Mouse (Mus musculus) c-Kit-negative CD71-positive TER-119-positive erythroid progenitor cells, embryonic 14.5 days (primary cell): ENCODE data around the gene Rnf183.

Experiments used
- DNase-seq: peaks from one replicate; pipeline ENCODE4 v3.0.0-alpha.2; 2013; ENCODE audit warnings: low read depth, low spot score

The Rnf183 gene

DNA sequence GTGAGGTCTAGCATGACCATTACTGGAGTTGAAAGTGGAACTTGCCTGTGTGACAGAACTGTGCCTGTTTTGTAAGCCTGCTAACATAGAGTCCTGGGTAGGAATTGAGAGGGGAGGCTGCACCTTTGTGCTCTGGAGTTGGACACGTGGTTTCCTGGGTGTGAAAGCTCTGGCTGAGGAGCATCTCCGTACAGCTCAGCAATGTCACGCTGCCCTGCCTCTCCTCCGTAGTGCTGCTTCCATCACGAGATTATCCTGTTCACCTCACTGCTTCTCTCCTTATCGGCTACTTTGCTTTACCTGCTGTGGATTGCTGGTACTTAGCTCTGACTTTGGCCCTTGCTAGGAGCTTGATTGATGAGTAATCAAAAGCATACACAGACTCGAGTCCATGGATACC, 51.3 kb downstream of the Rnf183 start:
- DNase-seq = no peak

DNA sequence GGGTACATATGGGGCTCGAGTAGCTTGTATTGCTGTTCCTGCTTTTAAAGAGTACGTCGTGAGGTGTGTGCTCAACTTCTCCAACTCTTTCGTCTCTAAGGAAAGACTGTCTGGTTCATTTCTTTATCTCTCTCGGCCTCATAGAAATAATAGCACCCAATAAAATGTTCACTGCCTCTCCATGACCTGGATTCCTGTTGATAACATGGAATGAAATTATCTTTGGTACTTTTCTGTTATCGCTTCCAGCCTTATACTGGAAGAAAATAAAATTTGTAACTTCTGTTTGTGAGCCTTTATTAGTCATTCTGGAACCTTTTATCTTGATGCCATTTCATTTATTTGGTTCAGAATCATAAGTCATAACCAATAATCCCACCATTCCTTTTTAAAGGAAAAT, 51.8 kb downstream of the Rnf183 start:
- DNase-seq = no peak

DNA sequence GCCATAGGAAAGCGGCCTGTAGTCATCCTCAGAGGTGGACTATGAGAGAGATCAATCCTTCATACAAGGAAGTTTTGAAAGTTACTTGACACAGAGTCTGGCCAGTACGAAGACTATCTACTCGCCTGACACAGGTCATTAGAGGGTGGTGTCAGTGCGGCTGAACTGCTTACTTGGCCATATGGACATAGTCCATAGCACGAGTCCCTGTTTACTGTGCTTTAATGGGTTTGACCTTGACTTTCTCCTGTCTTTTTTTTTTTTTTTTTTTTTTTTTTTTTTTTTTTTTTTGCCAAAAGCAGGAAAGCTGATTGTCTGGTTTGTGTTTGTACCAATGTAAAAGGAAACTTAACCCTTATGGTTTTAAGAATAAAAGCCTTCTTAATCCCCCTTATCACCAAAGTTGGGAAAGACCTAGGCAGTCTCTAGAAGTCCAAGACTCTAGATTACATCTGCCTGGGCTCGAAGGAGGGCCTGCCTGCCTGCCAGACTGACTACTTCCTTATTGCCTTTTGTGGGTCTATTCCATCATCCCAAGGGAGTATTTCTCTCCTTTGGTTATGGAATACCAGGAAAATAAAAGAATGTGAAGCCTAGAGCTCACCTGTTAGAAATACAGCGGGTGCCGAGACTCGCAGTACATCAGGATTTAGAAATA, 55.2 kb downstream of the Rnf183 start:
- DNase-seq = no peak
